Mouse (Mus musculus) kidney, embryonic 16.5 days (tissue): ENCODE data around the gene Cdan1. TPM values are rescaled to one million over a fixed set of nuclear protein-coding genes. Genes with fewer than 3 reads are reported as not detected.
A peak's percentile ranks its signal among the peaks of the same experiment; 100 is the strongest.

Experiments used
- ATAC-seq: fragments of 200-750 bp; cut with Nextera tagmentation; 2 replicates; pipeline ENCODE4 v1.8.0; 2017; ENCODE audit warnings: moderate TSS enrichment; ENCODE audit not compliant: low FRiP score, low TSS enrichment
- H3K27ac ChIP-seq: fragments of 300-500 bp; sonication (generic); 2 replicates; pipeline ENCODE4 v1.5.1; 2014; ENCODE audit warnings: low read length
- H3K27me3 ChIP-seq: fragments of 300-500 bp; sonication (generic); 2 replicates; pipeline ENCODE4 v1.6.1; 2014; ENCODE audit warnings: low read length, control low read depth, mixed read lengths; ENCODE audit not compliant: insufficient read depth
- H3K36me3 ChIP-seq: fragments of 300-500 bp; sonication (generic); 2 replicates; pipeline ENCODE4 v1.6.1; 2014; ENCODE audit warnings: low read length, control low read depth, mixed read lengths; ENCODE audit not compliant: insufficient read depth
- H3K4me1 ChIP-seq: fragments of 300-500 bp; sonication (generic); 2 replicates; pipeline ENCODE4 v1.6.1; 2014; ENCODE audit warnings: low read length, control low read depth, mixed read lengths; ENCODE audit not compliant: insufficient read depth
- H3K4me2 ChIP-seq: fragments of 300-500 bp; sonication (generic); replicated peaks from 2 replicates; pipeline ENCODE4 v1.6.1; 2014; ENCODE audit warnings: low read depth, low read length
- H3K4me3 ChIP-seq: fragments of 300-500 bp; sonication (generic); 2 replicates; pipeline ENCODE4 v1.5.1; 2014; ENCODE audit warnings: mild to moderate bottlenecking, low read length
- H3K9ac ChIP-seq: fragments of 300-500 bp; sonication (generic); replicated peaks from 2 replicates; pipeline ENCODE4 v1.6.1; 2014; ENCODE audit warnings: low read length
- H3K9me3 ChIP-seq: fragments of 300-500 bp; sonication (generic); 2 replicates; pipeline ENCODE4 v1.6.1; 2016; ENCODE audit warnings: low read length, control low read depth
- WGBS: fragments of 180-500 bp; shearing (Covaris S2); extraction: QIAGEN DNeasy Blood & Tissue Kit; methylation state at CpG from one replicate; pipeline ENCODE4 v1.1.7; 2014; 5-methylcytosine and 5-hydroxymethylcytosine counted together
- polyA plus RNA-seq: library from polyadenylated mRNA; unstranded; fragments of >200 nt; fragmentation: Nextera tagmentation; extraction: Ambion mirVana; gene quantifications from 2 replicates; pipeline ENCODE4 v1.2.1, GENCODE M21; 2015

Gene Cdan1
- polyA plus RNA-seq, 1 experiment from 2014 or later, result 5.7 TPM

DNA sequence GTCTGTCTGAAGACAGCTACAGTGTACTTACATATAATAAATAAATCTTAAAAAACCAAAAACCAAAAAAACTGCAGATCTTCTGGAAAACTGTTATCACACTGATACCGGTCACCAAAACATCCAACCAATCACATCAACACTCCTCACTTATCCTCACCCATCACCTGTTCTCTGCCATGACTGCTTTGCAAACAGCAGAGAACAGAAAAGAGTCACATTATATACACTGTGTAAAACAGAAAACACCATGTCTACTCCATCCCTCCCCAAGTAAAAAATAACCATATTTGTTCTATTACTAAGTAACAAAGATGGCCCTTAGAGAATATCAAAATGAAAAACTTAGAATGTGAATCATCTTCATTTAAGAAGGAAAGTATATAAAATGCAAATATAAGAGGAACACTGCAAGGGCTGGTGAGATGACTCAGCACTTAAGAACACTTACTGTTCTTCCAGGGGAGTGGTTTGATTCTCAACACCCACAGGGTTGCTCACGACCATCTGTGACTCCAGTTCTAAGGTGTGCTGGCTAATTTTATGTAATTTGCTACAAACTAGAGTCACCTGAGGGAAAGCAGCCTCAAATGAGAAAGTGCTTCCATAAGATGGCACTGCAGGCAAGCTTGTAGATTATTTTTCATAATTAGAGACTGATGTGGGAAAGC, 79.5 kb downstream of the Cdan1 start:
- H3K36me3 ChIP-seq, result 0 out of 2 replicates have a peak, but pooled peaks cover 3% of the 10 kb centered on the region
- H3K4me3 ChIP-seq, result no peak overlapping the region
- H3K9me3 ChIP-seq, result no peaks in the 10 kb centered on the region
- H3K27ac ChIP-seq, result no peak overlapping the region
- ATAC-seq, result no peak
- H3K4me2 ChIP-seq, result no peak overlapping the region
- H3K27me3 ChIP-seq, result no peaks in the 10 kb centered on the region
- no peak overlapping the region for H3K9ac ChIP-seq
- WGBS, result 95% methylated on average over 2 of the region's 2 CpGs
- H3K4me1 ChIP-seq, result no peaks in the 10 kb centered on the region

GRCm38 (mm10) chr2:120761922-120762321, 88.0 kb downstream of the Cdan1 start:
- no peaks in the 10 kb centered on the region for H3K4me1 ChIP-seq
- H3K36me3 ChIP-seq, result 0 out of 2 replicates have a peak, but pooled peaks cover 6% of the 10 kb centered on the region
- H3K27me3 ChIP-seq, result no peaks in the 10 kb centered on the region
- no peaks in the 10 kb centered on the region for H3K9me3 ChIP-seq
- H3K4me2 ChIP-seq, result no peak overlapping the region
- H3K4me3 ChIP-seq, result no peak overlapping the region
- no peak for ATAC-seq
- H3K9ac ChIP-seq, result no peak overlapping the region
- no peak overlapping the region for H3K27ac ChIP-seq

GRCm38 (mm10) chr2:120748041-120748440, 101.9 kb downstream of the Cdan1 start:
- Histone ChIP-seq H3K27ac (no peak overlapping the region), H3K9me3 (no peaks in the 10 kb centered on the region), H3K9ac (no peak overlapping the region), H3K4me2 (no peak overlapping the region), H3K4me1 (no peaks in the 10 kb centered on the region), H3K36me3 (peaks cover 20% of the 10 kb centered on the region), H3K4me3 (no peak overlapping the region), H3K27me3 (no peaks in the 10 kb centered on the region)
- no peak for ATAC-seq
- WGBS, result 91% methylated on average over 2 of the region's 2 CpGs

- no peak for ATAC-seq
- WGBS, result 94% methylated on average over 1 of the region's 1 CpGs
- Histone ChIP-seq H3K36me3 (peaks cover 20% of the 10 kb centered on the region), H3K9ac (no peak overlapping the region), H3K4me2 (no peak overlapping the region), H3K4me1 (no peaks in the 10 kb centered on the region), H3K4me3 (no peak overlapping the region), H3K27me3 (no peaks in the 10 kb centered on the region), H3K27ac (no peak overlapping the region), H3K9me3 (no peaks in the 10 kb centered on the region)
Observed at GRCm38 (mm10) chr2:120745496-120745895, 104.4 kb downstream of the Cdan1 start.

GRCm38 (mm10) chr2:120731877-120732530, 117.9 kb downstream of the Cdan1 start:
- no peaks in the 10 kb centered on the region for H3K27me3 ChIP-seq
- peaks cover 27% of the 10 kb centered on the region for H3K4me1 ChIP-seq
- ATAC-seq, result no peak; the same call in 1 of the 2 replicates
- H3K9ac ChIP-seq, result peak overlapping the region; percentile 93
- H3K4me2 ChIP-seq, result peak overlapping the region; percentile 75
- H3K9me3 ChIP-seq, result no peaks in the 10 kb centered on the region
- H3K27ac ChIP-seq, result peak overlapping the region; percentile 88
- 27% methylated on average over 7 of the region's 7 CpGs for WGBS
- H3K4me3 ChIP-seq, result peak overlapping the region; percentile 90
- H3K36me3 ChIP-seq, result peaks cover 16% of the 10 kb centered on the region

DNA sequence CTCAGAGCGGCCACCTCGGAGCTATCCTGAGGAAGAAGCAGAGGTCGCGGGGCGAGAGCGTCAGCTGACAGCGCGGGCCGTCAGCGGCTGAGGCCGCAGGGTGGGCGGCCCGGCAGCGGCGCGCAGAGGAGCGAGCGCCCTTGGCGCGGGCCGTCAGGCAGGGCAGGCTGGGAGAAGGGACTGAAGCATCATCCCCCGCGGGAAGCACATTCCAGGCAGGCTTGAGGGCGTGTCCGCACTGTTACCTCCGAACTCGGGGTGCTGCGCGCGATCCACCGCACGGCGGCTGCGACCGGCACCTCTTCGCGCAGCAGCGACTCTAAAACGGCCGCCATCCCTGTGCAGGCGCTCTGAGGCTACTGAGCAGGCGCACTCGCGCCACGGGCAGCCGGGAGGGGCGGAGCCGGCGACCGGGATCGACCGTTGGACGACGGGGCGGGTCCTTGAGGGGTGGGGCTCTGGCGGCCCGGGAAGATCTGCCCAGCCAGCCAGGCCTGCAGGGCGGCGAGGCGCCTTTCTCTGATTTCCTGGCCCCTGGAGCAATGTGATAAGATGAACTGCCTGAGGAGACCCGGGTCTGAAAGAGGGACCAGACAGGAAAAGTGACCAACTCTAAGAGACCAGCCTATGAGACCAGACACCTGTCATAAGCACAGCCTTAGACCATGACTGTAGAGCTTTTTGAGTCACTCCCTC, 118.6 kb downstream of the Cdan1 start:
- peak overlapping the region; percentile 90 for H3K4me3 ChIP-seq
- under 1% methylated on average over 60 of the region's 61 CpGs for WGBS
- no peaks in the 10 kb centered on the region for H3K27me3 ChIP-seq

GRCm38 (mm10) chr2:120730639-120731166, 119.2 kb downstream of the Cdan1 start:
- under 1% methylated on average over 50 of the region's 50 CpGs for WGBS
- Histone ChIP-seq H3K4me3 (peak overlapping the region; percentile 90), H3K9me3 (no peaks in the 10 kb centered on the region), H3K36me3 (peaks cover 29% of the 10 kb centered on the region), H3K27me3 (no peaks in the 10 kb centered on the region), H3K9ac (peak overlapping the region; percentile 93), H3K27ac (peak overlapping the region; percentile 88), H3K4me1 (peaks cover 27% of the 10 kb centered on the region), H3K4me2 (peak overlapping the region; percentile 75)
- ATAC-seq, result peak; percentile 52

More for the DNA sequence above, 118.6 kb downstream of the Cdan1 start:
- Histone ChIP-seq H3K4me2 (peak overlapping the region; percentile 75), H3K4me1 (peaks cover 27% of the 10 kb centered on the region), H3K9me3 (no peaks in the 10 kb centered on the region), H3K27ac (peak overlapping the region; percentile 88), H3K36me3 (peaks cover 23% of the 10 kb centered on the region), H3K9ac (peak overlapping the region; percentile 93)
- peak; percentile 98 for ATAC-seq

GRCm38 (mm10) chr2:120729775-120730585, 119.9 kb downstream of the Cdan1 start:
- H3K4me2 ChIP-seq, result peak overlapping the region; percentile 75
- 0 out of 2 replicates have a peak overlapping the region, but pooled peaks have one; percentile 88 for H3K27ac ChIP-seq
- ATAC-seq, result no peak
- peak overlapping the region; percentile 90 for H3K4me3 ChIP-seq
- peaks cover 37% of the 10 kb centered on the region for H3K36me3 ChIP-seq
- peak overlapping the region; percentile 93 for H3K9ac ChIP-seq
- H3K27me3 ChIP-seq, result no peaks in the 10 kb centered on the region
- peaks cover 27% of the 10 kb centered on the region for H3K4me1 ChIP-seq
- WGBS, result 5% methylated on average over 23 of the region's 23 CpGs
- H3K9me3 ChIP-seq, result no peaks in the 10 kb centered on the region

GRCm38 (mm10) chr2:120724176-120724575, 125.8 kb downstream of the Cdan1 start:
- Histone ChIP-seq H3K4me1 (peaks cover 8% of the 10 kb centered on the region), H3K4me3 (no peak overlapping the region), H3K9me3 (no peaks in the 10 kb centered on the region), H3K36me3 (peaks cover 85% of the 10 kb centered on the region), H3K9ac (no peak overlapping the region), H3K27ac (no peak overlapping the region), H3K4me2 (no peak overlapping the region), H3K27me3 (no peaks in the 10 kb centered on the region)
- 65% methylated on average over 6 of the region's 6 CpGs for WGBS
- ATAC-seq, result no peak
